Mouse (Mus musculus): ENCODE data around the gene Lrrc46.

DNA sequence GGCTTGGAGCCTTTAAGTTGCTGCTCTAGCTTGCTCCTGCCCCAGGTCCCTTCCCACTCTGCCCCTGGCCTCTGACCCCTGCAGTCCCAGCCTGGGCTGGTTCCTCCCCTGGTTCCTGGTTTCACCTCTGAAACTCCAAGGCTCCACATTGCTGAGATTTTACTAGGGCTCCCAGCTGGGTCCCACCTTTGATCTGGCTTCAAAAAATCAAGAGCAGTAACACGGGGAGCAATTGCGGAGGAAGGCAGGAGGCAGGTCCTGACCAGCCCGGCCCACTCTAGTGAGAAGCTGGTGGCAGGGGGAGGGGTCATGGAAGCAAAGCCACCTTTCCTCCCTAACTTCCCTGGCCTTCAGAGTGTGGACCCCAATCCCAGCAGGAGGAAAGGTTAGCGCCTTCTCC, 56.3 kb downstream of the Lrrc46 start:
- TF ChIP-seq CTCF (IDR thresholded peaks at IDR 0.05; ENCODE audit: extremely low read depth, insufficient read depth, insufficient read length, insufficient replicate concordance) (no peak), POLR2A (IDR thresholded peaks at IDR 0.05; ENCODE audit: low read depth, low read length) (no peak)

Measured in spleen, adult 2 months (tissue).